Mouse (Mus musculus) heart, embryonic 12.5 days (tissue): ENCODE measurements around the gene Rpusd1. TPM values are rescaled to one million over a fixed set of nuclear protein-coding genes. Genes with fewer than 3 reads are reported as not detected.

Experiments used
- ATAC-seq: fragments of 200-750 bp; cut with Nextera tagmentation; 2 replicates; pipeline ENCODE4 v1.8.0; 2017; ENCODE audit warnings: moderate TSS enrichment, moderate library complexity; ENCODE audit not compliant: insufficient number of reproducible peaks, low FRiP score
- H3K27ac ChIP-seq: fragments of 300-500 bp; sonication (generic); 2 replicates; pipeline ENCODE4 v1.5.1; 2016; ENCODE audit warnings: mild to moderate bottlenecking, moderate library complexity; ENCODE audit not compliant: poor library complexity, severe bottlenecking
- H3K27me3 ChIP-seq: fragments of 300-500 bp; sonication (generic); replicated peaks from 2 replicates; pipeline ENCODE4 v1.6.1; 2016; ENCODE audit warnings: mild to moderate bottlenecking, moderate library complexity
- H3K36me3 ChIP-seq: fragments of 300-500 bp; sonication (generic); 2 replicates; pipeline ENCODE4 v1.6.1; 2016; ENCODE audit warnings: mild to moderate bottlenecking, moderate library complexity
- H3K4me1 ChIP-seq: fragments of 300-500 bp; sonication (generic); replicated peaks from 2 replicates; pipeline ENCODE4 v1.6.1; 2016; ENCODE audit warnings: mild to moderate bottlenecking
- H3K4me2 ChIP-seq: fragments of 300-500 bp; sonication (generic); 2 replicates; pipeline ENCODE4 v1.6.1; 2016; ENCODE audit warnings: mild to moderate bottlenecking, moderate library complexity
- H3K4me3 ChIP-seq: fragments of 300-500 bp; sonication (generic); 2 replicates; pipeline ENCODE4 v1.5.1; 2016; ENCODE audit warnings: mild to moderate bottlenecking
- H3K9ac ChIP-seq: fragments of 300-500 bp; sonication (generic); 2 replicates; pipeline ENCODE4 v1.6.1; 2016; ENCODE audit warnings: mild to moderate bottlenecking, moderate library complexity
- H3K9me3 ChIP-seq: fragments of 300-500 bp; sonication (generic); replicated peaks from 2 replicates; pipeline ENCODE4 v1.6.1; 2016; ENCODE audit warnings: mild to moderate bottlenecking, moderate library complexity
- WGBS: fragments of 180-500 bp; shearing (Covaris S2); methylation state at CpG from one replicate; pipeline ENCODE4 v1.1.7; 2016; 5-methylcytosine and 5-hydroxymethylcytosine counted together
- polyA plus RNA-seq: library from polyadenylated mRNA; unstranded; fragments of >200 nt; fragmentation: Nextera tagmentation; extraction: Ambion mirVana; gene quantifications from 2 replicates; pipeline ENCODE4 v1.2.1, GENCODE M21; 2016

Rpusd1 gene
- polyA plus RNA-seq, result 11.3 and 12.5 TPM in 2 replicates

DNA sequence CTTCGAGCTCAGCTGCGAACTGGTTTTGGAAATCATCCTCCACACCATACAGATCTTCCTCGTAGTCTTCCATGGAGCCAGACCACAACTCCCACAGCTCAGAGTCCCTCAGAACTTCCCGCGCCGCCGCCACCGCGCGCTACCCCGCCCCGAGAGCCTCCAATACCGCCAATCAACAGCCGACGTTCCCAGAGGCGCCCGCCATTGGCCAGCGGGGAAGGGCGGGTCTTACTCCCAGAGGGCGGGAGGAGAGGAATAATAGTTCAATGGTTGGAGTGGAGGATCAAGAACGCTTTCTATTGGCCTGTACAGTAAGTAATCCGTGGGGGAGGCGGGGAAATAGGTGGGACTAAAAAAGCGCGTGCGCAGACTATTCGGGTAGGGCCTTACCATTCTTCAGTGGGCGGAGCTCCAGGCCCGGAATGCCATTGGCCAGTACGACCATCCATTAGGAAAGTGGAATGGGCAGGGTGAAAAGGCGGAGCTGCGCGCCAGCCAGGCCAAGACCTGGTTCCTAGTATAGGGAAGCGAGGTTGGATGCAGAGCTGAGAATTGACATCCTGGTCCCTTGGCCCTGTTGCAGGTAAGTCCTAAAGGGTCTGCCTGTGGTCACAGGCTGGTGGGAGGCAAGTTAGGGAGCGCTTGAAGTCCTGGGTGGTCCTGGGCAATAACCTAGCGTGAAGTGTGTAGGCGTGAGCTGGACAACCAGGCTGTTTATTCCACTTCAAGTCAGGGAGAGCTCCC is at the start of gene Rpusd1, which contains the start of gene Chtf18:
Gene Rpusd1, plus strand, starts transcription at position 406 of the 744 bp plus-strand sequence.
Gene Chtf18, minus strand, starts transcription at position 155 of the 744 bp plus-strand sequence.
- WGBS, result under 1% methylated on average over 37 of the region's 37 CpGs
- no peaks in the 10 kb centered on the region for H3K9me3 ChIP-seq
- ATAC-seq, result peak; percentile 98
- no peaks in the 10 kb centered on the region for H3K27me3 ChIP-seq
- H3K9ac ChIP-seq, result peak within 1 kb of the TSS; percentile 86
- peak within 1 kb of the TSS; percentile 68 for H3K4me3 ChIP-seq
- peaks cover 20% of the 10 kb centered on the region for H3K4me1 ChIP-seq
- no peak within 1 kb of the TSS for H3K27ac ChIP-seq
- peaks cover 55% of the 10 kb centered on the region for H3K36me3 ChIP-seq
- peak within 1 kb of the TSS; percentile 98 for H3K4me2 ChIP-seq

DNA sequence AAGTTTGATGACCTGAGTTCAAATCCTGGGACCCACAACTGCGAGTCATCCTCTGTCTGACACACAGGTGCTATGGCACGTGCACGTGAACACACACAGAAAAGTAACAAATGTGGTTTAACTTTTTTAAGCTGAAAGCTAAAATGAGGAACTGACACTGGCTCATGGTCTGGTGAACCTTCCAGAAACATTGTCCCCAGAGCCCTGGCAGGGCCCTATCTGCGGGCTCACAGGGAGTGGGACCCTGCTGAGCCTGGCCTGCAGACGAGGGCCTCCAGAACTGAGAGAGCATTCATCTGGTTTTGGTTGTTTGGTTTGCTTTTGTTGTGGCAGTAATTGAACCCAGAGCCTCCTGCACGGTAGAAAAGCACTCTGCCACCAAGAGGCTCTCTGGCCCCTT is 49.5 kb upstream of the Rpusd1 start:
- Histone ChIP-seq H3K27me3 (peaks cover 25% of the 10 kb centered on the region), H3K4me1 (no peaks in the 10 kb centered on the region), H3K4me2 (no peak overlapping the region), H3K36me3 (no peaks in the 10 kb centered on the region), H3K27ac (no peak overlapping the region), H3K4me3 (no peak overlapping the region), H3K9me3 (peaks cover 3% of the 10 kb centered on the region; the same call in 1 of the 2 replicates), H3K9ac (no peak overlapping the region)
- 63% methylated on average over 6 of the region's 6 CpGs for WGBS
- ATAC-seq, result no peak

DNA sequence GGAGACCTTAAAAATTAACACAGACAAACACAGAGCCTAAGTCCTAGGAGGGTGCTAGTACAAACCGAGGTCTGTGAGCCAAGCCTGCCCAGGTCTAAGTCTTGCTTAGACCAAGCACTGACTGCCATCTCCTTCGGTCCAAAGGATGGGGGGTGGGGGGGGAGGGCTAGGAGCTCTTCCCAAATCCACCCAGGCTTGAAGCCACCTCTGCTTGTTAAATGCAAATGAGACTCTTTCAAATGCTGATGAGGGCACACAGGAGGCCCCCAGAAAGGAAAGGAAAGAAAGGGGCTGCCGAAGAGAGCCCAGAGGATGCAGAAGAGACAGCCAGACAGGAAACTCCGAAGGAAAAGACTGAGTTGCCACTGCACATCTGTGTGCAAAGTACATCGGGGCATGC is 47.7 kb upstream of the Rpusd1 start:
- Histone ChIP-seq H3K4me1 (no peaks in the 10 kb centered on the region), H3K4me3 (no peak overlapping the region), H3K9ac (no peak overlapping the region), H3K27ac (no peak overlapping the region), H3K36me3 (no peaks in the 10 kb centered on the region), H3K9me3 (peaks cover 3% of the 10 kb centered on the region; the same call in 1 of the 2 replicates), H3K27me3 (peaks cover 28% of the 10 kb centered on the region), H3K4me2 (no peak overlapping the region)
- 20% methylated on average over 5 of the region's 5 CpGs for WGBS
- no peak for ATAC-seq

DNA sequence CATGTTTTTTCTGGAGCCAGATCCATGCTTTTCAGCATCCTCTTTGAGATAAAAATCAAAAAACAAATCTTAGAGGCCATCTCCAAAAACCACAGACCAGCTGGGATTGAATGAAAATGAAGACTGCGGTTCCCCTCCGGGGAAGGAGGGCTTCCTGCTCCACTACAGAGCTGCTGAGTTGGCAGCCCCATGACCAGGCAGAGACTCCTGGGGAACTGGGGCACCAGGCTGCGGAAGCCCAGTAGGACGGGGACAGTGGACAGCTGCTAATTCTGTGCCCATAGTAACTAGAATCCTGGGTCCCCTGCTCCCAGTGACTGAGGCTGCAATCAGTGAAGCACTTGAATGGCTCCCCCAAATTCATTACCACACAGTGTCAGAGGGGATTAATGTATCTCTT is 45.8 kb upstream of the Rpusd1 start:
- no peaks in the 10 kb centered on the region for H3K36me3 ChIP-seq
- WGBS, result 71% methylated on average over 4 of the region's 4 CpGs
- H3K9ac ChIP-seq, result no peak overlapping the region
- no peak overlapping the region for H3K4me2 ChIP-seq
- H3K27ac ChIP-seq, result no peak overlapping the region
- H3K4me1 ChIP-seq, result no peaks in the 10 kb centered on the region
- H3K9me3 ChIP-seq, result no peaks in the 10 kb centered on the region
- H3K27me3 ChIP-seq, result peaks cover 40% of the 10 kb centered on the region
- no peak overlapping the region for H3K4me3 ChIP-seq
- ATAC-seq, result no peak

DNA sequence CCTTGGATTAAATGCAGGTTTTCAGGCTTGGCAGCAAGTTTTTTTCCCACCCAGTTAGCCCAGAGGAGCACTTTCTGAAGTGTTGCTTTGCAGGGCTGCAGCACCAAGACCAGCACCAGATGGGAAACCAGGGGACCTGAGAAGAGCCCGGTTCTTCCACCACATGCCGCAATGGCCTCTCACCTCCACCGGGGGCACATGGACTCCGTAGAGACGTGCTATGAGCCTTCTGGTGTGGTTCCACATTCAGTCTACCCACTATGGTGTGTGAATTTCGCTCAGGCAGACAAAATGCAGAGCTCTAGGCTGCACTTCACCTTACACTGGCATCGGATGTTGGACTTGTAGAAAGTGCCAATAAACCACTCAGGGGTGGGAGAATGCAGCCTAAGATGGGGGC is 41.1 kb upstream of the Rpusd1 start:
- Histone ChIP-seq H3K36me3 (no peaks in the 10 kb centered on the region), H3K27ac (no peak overlapping the region), H3K4me1 (no peaks in the 10 kb centered on the region), H3K4me3 (no peak overlapping the region), H3K27me3 (peaks cover 41% of the 10 kb centered on the region), H3K4me2 (no peak overlapping the region), H3K9ac (no peak overlapping the region), H3K9me3 (no peaks in the 10 kb centered on the region)
- 32% methylated on average over 7 of the region's 7 CpGs for WGBS
- no peak for ATAC-seq

DNA sequence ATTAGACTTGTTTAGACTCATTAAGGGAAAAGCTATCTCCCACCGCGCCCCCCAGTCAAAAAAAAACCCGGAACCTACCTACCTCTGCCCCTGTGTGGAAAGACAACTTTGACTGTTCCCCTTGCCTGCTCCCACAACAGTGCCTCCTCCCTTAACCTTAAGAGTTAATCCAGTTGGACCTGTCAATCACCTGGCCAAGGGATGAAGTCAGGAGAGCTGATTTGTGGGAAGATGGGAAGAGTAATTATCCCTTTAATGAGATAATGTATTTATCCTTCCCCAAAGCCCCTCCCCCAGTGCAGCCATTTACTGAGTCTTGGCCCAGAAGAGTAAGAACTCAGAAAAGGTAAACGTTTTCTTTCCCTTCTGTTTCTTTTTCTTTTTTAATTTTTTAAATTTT is 38.5 kb upstream of the Rpusd1 start:
- WGBS, result 77% methylated on average over 4 of the region's 4 CpGs
- Histone ChIP-seq H3K27me3 (peaks cover 39% of the 10 kb centered on the region), H3K36me3 (no peaks in the 10 kb centered on the region)

DNA sequence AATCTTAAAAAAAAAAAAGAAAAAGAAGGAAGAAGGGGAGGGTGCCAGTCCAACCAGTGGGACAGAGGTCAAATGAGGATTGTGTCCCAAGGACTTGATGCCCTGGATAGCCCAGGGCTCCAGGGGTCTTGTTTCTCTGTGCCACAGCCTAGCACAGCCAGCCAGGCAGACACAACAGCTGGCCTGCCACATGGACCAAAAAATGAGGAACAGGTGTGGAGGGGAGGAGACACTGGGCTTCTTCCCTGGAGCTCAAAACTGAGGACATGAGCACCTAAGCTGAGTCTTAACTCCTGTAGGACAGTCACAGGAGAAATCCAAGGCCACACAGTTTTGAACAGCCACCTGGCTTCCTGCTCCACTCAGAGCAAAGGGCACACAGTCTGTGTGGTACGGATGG is 31.2 kb upstream of the Rpusd1 start:
- H3K9me3 ChIP-seq, result no peaks in the 10 kb centered on the region
- no peak overlapping the region for H3K4me3 ChIP-seq
- H3K27ac ChIP-seq, result no peak overlapping the region
- WGBS, result 44% methylated on average over 1 of the region's 1 CpGs
- no peaks in the 10 kb centered on the region for H3K4me1 ChIP-seq
- H3K9ac ChIP-seq, result no peak overlapping the region
- no peak overlapping the region for H3K4me2 ChIP-seq
- H3K36me3 ChIP-seq, result no peaks in the 10 kb centered on the region
- ATAC-seq, result no peak
- peaks cover 10% of the 10 kb centered on the region for H3K27me3 ChIP-seq

More for the DNA sequence above, 38.5 kb upstream of the Rpusd1 start:
- Histone ChIP-seq H3K27ac (no peak overlapping the region), H3K4me2 (no peak overlapping the region), H3K4me3 (no peak overlapping the region), H3K4me1 (no peaks in the 10 kb centered on the region), H3K9me3 (no peaks in the 10 kb centered on the region), H3K9ac (no peak overlapping the region)
- ATAC-seq, result no peak

DNA sequence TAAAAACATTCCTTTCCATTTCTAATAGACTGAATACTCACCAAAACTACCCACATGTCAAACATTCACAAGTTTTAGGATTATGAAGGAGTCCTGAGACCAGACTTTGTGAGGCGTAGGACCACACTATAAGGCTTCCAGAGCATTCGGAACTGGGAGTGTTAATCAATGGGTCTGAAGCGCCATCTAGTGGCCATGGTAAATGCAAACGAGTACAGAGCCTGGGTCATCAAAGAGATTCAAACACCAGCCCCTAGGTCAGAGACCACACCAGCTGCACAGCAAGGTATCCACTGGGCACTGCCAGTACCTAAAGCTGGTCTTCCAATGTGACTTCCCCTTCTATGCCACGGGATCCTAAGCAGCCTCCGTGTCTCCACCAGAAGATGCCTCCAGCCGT is 29.0 kb upstream of the Rpusd1 start:
- Histone ChIP-seq H3K36me3 (no peaks in the 10 kb centered on the region), H3K27me3 (peaks cover 10% of the 10 kb centered on the region), H3K4me3 (no peak overlapping the region), H3K9ac (no peak overlapping the region), H3K9me3 (no peaks in the 10 kb centered on the region), H3K4me1 (no peaks in the 10 kb centered on the region), H3K4me2 (no peak overlapping the region), H3K27ac (no peak overlapping the region)
- 15% methylated on average over 7 of the region's 7 CpGs for WGBS
- ATAC-seq, result no peak

DNA sequence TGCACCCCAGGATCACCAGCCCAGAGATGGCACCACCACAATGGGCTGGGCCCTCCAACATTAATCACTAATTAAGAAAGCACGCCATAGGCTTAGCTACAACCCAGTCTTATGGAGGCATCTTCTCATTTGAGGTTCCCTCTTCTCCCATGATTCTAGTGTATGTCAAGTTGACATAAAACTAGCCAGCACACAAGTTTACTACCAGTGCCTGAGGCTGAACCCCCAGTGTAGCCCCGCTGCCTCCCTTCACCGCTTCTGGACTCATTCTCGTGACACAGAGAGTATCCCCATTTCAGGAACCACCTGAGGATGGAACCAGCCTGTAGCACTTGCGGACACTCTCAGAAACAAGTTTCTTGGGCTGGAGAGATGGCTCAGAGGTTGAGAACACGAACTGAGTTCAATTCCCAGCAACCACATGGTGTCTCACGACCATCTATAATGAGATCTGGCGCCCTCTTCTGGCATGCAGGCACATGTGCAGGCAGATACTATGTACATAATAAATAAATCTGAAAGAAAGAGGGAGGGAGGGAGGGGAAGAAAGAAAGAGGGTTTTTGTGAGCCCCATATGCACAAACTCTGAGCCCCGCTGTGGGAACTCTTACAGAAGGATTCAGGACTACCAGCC is 26.5 kb upstream of the Rpusd1 start:
- Histone ChIP-seq H3K27ac (no peak overlapping the region), H3K27me3 (peaks cover 10% of the 10 kb centered on the region), H3K4me1 (no peaks in the 10 kb centered on the region), H3K4me3 (no peak overlapping the region), H3K36me3 (no peaks in the 10 kb centered on the region), H3K9ac (no peak overlapping the region), H3K4me2 (no peak overlapping the region), H3K9me3 (no peaks in the 10 kb centered on the region)
- no peak for ATAC-seq
- 53% methylated on average over 9 of the region's 9 CpGs for WGBS

DNA sequence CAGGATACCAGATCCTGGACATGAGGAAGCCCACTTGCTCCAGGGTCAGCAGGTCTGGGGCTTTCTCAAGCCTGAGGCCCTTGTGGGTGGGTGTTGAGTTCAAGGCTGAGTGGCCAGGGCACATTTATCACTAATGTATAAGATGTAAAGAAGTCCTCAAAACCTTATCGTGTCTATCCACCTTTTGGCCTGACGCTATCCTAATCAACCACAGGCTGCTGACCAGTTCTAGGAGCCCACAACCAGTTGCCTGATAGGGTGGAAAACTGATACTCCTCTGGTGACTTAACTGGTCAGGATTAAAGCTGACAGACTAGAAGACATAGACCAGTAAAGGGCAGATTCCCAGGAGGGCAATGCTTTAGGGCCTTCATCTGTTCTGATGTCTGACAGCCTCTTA is 17.5 kb upstream of the Rpusd1 start:
- H3K4me1 ChIP-seq, result no peaks in the 10 kb centered on the region
- H3K9me3 ChIP-seq, result 0 out of 2 replicates have a peak, but pooled peaks cover 5% of the 10 kb centered on the region
- 0 out of 2 replicates have a peak, but pooled peaks cover 3% of the 10 kb centered on the region for H3K27me3 ChIP-seq
- H3K27ac ChIP-seq, result no peak overlapping the region
- no peaks in the 10 kb centered on the region for H3K36me3 ChIP-seq
- no peak overlapping the region for H3K4me2 ChIP-seq
- no peak for ATAC-seq
- H3K4me3 ChIP-seq, result no peak overlapping the region
- WGBS, result 87% methylated on average over 2 of the region's 2 CpGs
- H3K9ac ChIP-seq, result no peak overlapping the region

DNA sequence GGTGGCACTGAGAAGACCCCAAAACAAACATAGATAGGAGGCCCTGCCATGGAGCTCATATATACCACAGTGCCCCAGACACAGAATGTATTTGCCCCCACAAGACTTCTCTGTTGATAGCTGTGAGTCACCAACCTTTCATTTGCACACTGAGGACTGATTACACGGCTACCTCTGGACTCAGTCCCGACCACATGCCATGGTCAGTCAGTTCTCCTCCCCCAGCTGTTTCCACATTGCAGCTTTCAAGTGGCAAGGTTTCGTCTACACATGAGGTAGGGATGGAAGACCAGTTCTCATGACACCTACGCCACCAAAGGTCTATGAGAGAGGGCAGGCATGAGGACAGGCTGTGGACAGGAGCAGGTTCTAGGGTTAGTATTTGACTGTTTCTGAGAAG is 16.3 kb upstream of the Rpusd1 start:
- Histone ChIP-seq H3K4me1 (peaks cover 9% of the 10 kb centered on the region; the same call in 1 of the 2 replicates), H3K4me3 (no peak overlapping the region), H3K4me2 (no peak overlapping the region), H3K36me3 (no peaks in the 10 kb centered on the region), H3K9ac (no peak overlapping the region), H3K9me3 (0 out of 2 replicates have a peak, but pooled peaks cover 5% of the 10 kb centered on the region), H3K27me3 (peaks cover 14% of the 10 kb centered on the region), H3K27ac (no peak overlapping the region)
- 70% methylated on average over 4 of the region's 4 CpGs for WGBS
- ATAC-seq, result no peak
